Mouse (Mus musculus) thymus, postnatal 0 days (tissue): ENCODE measurements at regions not wholly inside any gene's neighbourhood (a gene's known extent, or its start where the extent isn't known, plus 50 kb on each side); places are given as distances from the start of the nearest gene placed in this dataset.

Source experiments
- DNase-seq: peaks from one replicate; pipeline ENCODE4 v3.0.0-alpha.2; 2015; ENCODE audit warnings: low spot score

DNA sequence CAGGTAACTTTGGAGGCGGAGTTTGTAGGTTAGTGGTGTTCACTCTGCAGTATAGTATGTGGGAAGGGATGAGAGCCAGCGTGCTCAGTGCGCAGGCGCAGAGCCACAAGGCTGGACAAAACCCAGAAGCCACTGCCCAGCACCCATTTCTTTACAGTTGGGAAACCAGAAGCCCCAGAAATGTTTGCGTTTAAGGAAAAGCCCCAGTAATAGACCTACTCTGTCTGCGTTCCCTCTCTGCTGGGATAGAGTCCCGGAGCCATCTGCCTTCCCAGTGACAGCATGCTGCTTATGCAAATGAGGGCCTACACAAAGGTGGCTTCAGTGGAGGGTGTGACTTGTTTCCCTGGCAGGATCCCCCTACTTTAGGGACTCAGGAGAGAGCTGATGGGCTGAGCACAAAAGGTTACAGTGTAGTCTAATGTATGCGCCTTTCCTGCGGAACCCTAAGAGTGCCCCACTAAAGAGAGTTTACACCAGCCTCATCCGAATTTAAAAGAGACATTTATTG, 456.0 kb downstream of the Irx1 start:
- no peak for DNase-seq

- no peak for DNase-seq
These were observed 456.7 kb downstream of the Irx1 start for GRCm38 (mm10) chr13:71506777-71507176.

DNA sequence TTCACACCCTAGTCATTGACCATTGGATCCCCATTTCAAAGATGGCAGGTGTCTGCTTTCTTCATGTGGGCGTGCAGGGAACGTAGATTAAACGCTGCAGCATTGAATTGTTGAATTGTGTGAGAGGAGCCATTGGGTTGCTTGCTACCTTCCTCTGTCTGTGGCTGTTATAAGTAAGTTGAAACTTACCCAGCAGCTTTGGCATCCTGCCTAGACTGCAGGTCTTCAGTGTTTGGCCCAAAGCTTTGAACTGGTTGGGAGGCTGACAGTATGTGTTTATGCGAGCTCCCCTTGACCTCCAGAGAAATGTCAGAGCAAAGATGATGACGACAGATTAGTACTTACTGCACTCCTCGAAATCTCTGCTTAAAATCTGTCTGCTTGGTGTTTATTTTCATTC, 473.8 kb downstream of the Irx1 start:
- no peak for DNase-seq

- DNase-seq, result no peak
These were observed 482.3 kb downstream of the Irx1 start for GRCm38 (mm10) chr13:71481205-71481604.

GRCm38 (mm10) chr13:71461552-71461951, 502.0 kb downstream of the Irx1 start:
- no peak for DNase-seq

DNA sequence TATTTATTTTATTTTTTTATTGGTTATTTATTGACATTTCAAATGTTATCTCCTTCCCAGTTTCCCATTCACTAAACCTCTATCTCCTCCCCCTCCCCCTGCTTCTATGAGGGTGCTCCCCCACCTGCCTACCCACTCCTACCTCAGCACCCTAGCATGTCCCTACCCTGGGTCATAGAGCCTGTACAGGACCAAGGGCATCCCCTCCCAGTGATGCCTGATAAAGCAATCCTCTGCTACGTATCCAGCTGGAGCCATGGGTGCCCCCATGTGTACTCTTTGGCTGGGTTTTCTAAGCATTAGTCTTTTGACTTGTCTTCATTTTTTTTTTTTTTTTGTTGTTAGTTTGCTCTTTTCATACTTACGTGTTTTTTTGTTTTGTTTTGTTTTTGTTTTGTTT, 502.9 kb downstream of the Irx1 start:
- no peak for DNase-seq

DNA sequence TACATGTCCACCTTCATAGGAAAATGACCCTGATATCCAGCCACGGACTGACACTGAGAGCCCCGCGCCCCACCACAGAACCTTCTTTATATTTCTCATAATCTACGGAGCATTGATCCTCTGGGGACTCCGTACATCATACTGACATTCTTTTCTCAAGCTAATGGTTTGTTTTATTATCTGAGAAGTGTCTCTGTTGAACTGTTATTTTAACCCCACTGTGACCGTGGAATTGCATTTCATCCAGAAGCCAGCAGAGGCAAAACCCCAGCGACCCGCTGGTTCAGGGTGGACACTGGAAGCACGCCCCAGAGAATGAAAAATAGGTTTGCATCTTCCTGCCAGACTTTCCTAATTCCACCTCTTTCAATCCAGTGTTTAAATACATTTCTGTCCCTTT, 503.4 kb downstream of the Irx1 start:
- DNase-seq, result no peak

GRCm38 (mm10) chr13:71459022-71459536, 504.4 kb downstream of the Irx1 start:
- DNase-seq, result no peak

- peak; percentile 8 for DNase-seq
These were observed 505.2 kb downstream of the Irx1 start for GRCm38 (mm10) chr13:71458061-71458935.

DNA sequence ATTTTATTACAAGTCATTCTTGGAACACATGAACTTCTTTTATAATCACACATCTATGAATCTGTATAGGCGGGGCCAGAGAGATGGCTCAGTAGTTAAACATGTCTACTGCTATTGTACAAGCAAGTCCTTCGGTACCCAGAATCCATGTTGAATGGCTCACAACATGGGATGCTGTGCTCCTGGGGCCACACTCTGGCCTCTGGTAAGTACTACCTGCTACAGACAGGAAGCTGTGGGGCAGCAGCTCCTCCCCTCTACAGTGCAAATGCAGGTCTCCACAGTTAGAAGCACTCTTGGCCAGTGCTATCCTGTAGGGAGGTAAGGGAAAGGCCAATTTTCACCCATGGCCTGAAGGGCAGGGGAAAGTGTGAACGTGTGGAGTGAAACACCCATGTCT, 506.0 kb downstream of the Irx1 start:
- no peak for DNase-seq

DNA sequence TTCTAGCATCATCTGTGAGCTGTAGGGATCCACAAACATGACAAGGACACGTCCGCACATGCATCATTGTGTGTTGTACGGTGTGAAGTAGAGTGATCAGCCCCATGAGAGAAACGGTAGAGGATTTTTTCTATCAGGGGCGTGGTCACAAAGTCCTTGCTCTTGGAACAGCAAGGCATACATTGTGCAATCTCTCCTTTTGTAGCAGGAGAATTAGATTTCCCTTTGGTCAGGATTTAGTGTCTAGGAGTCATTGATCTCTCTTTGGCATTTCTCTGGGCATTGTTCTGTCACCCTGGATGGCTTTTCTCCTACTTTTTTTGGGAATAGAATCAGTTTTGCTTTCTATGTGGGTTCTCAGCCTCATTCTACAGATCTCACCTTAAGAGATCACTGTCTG, 511.3 kb downstream of the Irx1 start:
- no peak for DNase-seq

DNA sequence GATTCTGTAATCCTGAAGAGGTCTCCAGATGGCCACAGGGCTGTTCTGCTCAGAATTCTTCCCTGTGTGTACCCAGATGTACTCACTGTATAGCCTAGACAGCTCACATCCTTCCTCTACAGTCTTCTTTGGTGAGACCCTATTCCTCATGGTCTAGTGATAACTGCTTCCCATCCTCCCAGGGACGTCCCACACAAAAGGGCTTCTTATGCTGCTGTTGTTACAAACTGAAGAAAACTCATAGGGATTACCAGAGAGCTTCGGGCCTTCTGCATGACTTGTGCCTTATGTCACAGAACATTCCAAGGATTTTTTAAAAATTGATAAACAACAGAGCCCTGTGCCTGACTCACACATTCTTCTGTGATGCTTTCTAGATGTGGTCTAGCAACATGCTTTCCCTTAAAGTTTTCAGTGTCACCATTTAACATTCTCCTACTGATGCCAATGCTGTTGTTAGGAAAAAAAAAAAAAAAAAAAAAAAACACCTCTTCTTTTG, 525.9 kb downstream of the Irx1 start:
- no peak for DNase-seq

GRCm38 (mm10) chr13:71403654-71404560, 559.6 kb downstream of the Irx1 start:
- DNase-seq, result no peak

- no peak for DNase-seq
These were observed 552.2 kb upstream of the Adamts16 start for GRCm38 (mm10) chr13:71393716-71394309.

DNA sequence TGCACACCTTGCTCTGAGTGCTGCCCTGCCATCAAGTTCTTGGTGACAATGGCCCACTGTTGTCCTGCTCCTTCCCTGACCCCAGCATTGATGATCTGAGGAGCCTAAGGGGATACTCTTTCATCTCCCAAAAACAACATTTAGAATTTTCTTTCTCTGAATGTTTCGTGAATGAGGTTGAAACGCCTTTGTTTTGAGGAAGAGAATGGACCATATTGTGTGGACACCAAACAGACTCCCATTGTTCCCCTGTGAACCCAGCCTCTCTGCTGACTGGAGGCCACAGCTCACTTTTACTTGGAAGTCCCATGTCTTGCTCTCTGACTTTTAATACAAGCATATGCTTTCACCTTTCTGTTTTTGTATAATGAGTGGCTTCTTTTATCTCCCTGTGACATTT, 537.0 kb upstream of the Adamts16 start:
- DNase-seq, result no peak

- DNase-seq, result no peak
These were observed 534.4 kb upstream of the Adamts16 start for GRCm38 (mm10) chr13:71375909-71376606.

GRCm38 (mm10) chr13:71372701-71373685, 531.4 kb upstream of the Adamts16 start:
- no peak for DNase-seq

- DNase-seq, result no peak
These were observed 528.2 kb upstream of the Adamts16 start for GRCm38 (mm10) chr13:71369832-71370231.

GRCm38 (mm10) chr13:71365261-71365660, 523.6 kb upstream of the Adamts16 start:
- DNase-seq, result no peak
